Mouse (Mus musculus) CH12.LX (cell line): Measurements from ENCODE around the gene Lmf2. TPM values are rescaled to one million over a fixed set of nuclear protein-coding genes. Genes with fewer than 3 reads are reported as not detected.

ENCODE experiments used
- DNase-seq: peaks from one replicate; pipeline ENCODE4 v3.0.0-alpha.2; 2013; ENCODE audit errors: extremely low read depth
- H3K27ac ChIP-seq: 2 replicates; pipeline ENCODE4 v1.5.1; 2012; ENCODE audit warnings: low read depth, mild to moderate bottlenecking, control low read depth, moderate library complexity; ENCODE audit not compliant: insufficient read depth
- H3K27me3 ChIP-seq: replicated peaks from 2 replicates; pipeline ENCODE3; 2012; ENCODE audit warnings: inconsistent platforms
- H3K36me3 ChIP-seq, 2 experiments: replicated peaks in 1 of 2; 2 replicates each; pipeline versions ENCODE3 to v1.6.1; 2012; ENCODE audit warnings: inconsistent platforms in 1 of 2, low read length in 1 of 2, mild to moderate bottlenecking in 1 of 2, mixed read lengths in 1 of 2, moderate library complexity in 1 of 2; ENCODE audit not compliant: control insufficient read depth in 1 of 2, insufficient read depth in 1 of 2
- H3K4me1 ChIP-seq, 2 experiments: 2 replicates each; pipeline ENCODE4 v1.6.1; 2012; ENCODE audit warnings: inconsistent platforms in 1 of 2, moderate library complexity in 1 of 2; ENCODE audit not compliant: insufficient read depth in 2 of 2, control insufficient read depth in 1 of 2
- H3K4me2 ChIP-seq: 2 replicates; pipeline ENCODE4 v1.6.1; 2012; ENCODE audit warnings: low read depth, mild to moderate bottlenecking, control low read depth; ENCODE audit not compliant: poor library complexity, insufficient read depth, severe bottlenecking
- H3K4me3 ChIP-seq, 3 experiments: fragments of 150-350 bp in 1 of 3; sonication (generic) in 1 of 3; replicated peaks in 1 of 3; 2 replicates each; pipeline versions ENCODE3 to v1.5.1; 2011 to 2012; ENCODE audit warnings: low read depth in 2 of 3, low read length in 2 of 3, mild to moderate bottlenecking in 2 of 3, moderate library complexity in 2 of 3, control low read depth in 1 of 3, improper control_type of control experiment in 1 of 3, inconsistent platforms in 1 of 3, mixed read lengths in 1 of 3; ENCODE audit not compliant: poor library complexity in 1 of 3
- H3K79me2 ChIP-seq: replicated peaks from 2 replicates; pipeline ENCODE4 v1.6.1; 2012; ENCODE audit warnings: mild to moderate bottlenecking, moderate library complexity; ENCODE audit not compliant: control insufficient read depth, poor library complexity, insufficient read depth, severe bottlenecking; ENCODE audit errors: extremely low read depth
- H3K9ac ChIP-seq: 2 replicates; pipeline ENCODE4 v1.6.1; 2012; ENCODE audit warnings: low read depth, mild to moderate bottlenecking, control low read depth, moderate library complexity; ENCODE audit not compliant: insufficient read depth
- H3K9me3 ChIP-seq: replicated peaks from 2 replicates; pipeline ENCODE3; 2012; ENCODE audit warnings: low read length, inconsistent platforms, mixed read lengths
- E2F4 ChIP-seq: IDR thresholded peaks from 2 replicates; pipeline ENCODE4 v1.6.1; 2011; ENCODE audit warnings: low read depth, low read length, improper control_type of control experiment; ENCODE audit not compliant: insufficient replicate concordance
- ELF1 ChIP-seq: IDR thresholded peaks from 2 replicates; pipeline ENCODE4 v1.6.1; 2014; ENCODE audit warnings: low read depth, mild to moderate bottlenecking, inconsistent platforms, low read length, improper control_type of control experiment
- KAT2A ChIP-seq: IDR thresholded peaks from 2 replicates; pipeline ENCODE4 v1.6.1; 2012; ENCODE audit warnings: low read length, improper control_type of control experiment, inconsistent platforms; ENCODE audit not compliant: insufficient replicate concordance
- MEF2A ChIP-seq: IDR thresholded peaks from 2 replicates; pipeline ENCODE4 v1.6.1; 2014; ENCODE audit warnings: low read depth, mild to moderate bottlenecking, inconsistent platforms, low read length, improper control_type of control experiment, borderline replicate concordance
- MYC ChIP-seq: IDR thresholded peaks from 2 replicates; pipeline ENCODE4 v1.6.1; 2011; ENCODE audit warnings: low read depth, mild to moderate bottlenecking, improper control_type of control experiment, low read length
- NELFE ChIP-seq: IDR thresholded peaks from 2 replicates; pipeline ENCODE4 v1.6.1; 2011; ENCODE audit warnings: low read depth, low read length, improper control_type of control experiment
- NRF1 ChIP-seq: IDR thresholded peaks from 2 replicates; pipeline ENCODE4 v1.6.1; 2014; ENCODE audit warnings: low read depth, mild to moderate bottlenecking, inconsistent platforms, low read length, improper control_type of control experiment, moderate library complexity
- RAD21 ChIP-seq: IDR thresholded peaks from 2 replicates; pipeline ENCODE4 v1.6.1; 2011; ENCODE audit warnings: low read depth, mild to moderate bottlenecking, low read length, improper control_type of control experiment, moderate library complexity
- SMC3 ChIP-seq: IDR thresholded peaks from 2 replicates; pipeline ENCODE4 v1.6.1; 2011; ENCODE audit warnings: low read depth, low read length, improper control_type of control experiment
- USF2 ChIP-seq: conservative IDR thresholded peaks from 2 replicates; pipeline ENCODE4 v1.6.1; 2011; ENCODE audit warnings: low read depth, low read length, improper control_type of control experiment
- ZC3H11A ChIP-seq: IDR thresholded peaks from 2 replicates; pipeline ENCODE4 v1.6.1; 2012; ENCODE audit warnings: low read depth, mild to moderate bottlenecking, inconsistent platforms, low read length, improper control_type of control experiment
- ZNF384 ChIP-seq: IDR thresholded peaks from 2 replicates; pipeline ENCODE4 v1.6.1; 2012; ENCODE audit warnings: low read depth, low read length, improper control_type of control experiment, inconsistent platforms
- dilution Hi-C: fragments of 300-500 bp; cut with MboI; formaldehyde crosslinking; loops from 2 replicates; pipeline ENCODE4 v1.14.3; 2020; ENCODE audit warnings: low sequenced_read_pairs; ENCODE audit not compliant: extremely low pct_unique_long_range_greater_than_20kb, extremely low pct_ligation_motif_present
- in situ Hi-C: fragments of 300-500 bp; cut with MboI; formaldehyde crosslinking; loops from 3 replicates; pipeline ENCODE4 v1.14.3; 2019; ENCODE audit warnings: low sequenced_read_pairs, low pct_ligation_motif_present, low pct_unique_long_range_greater_than_20kb, mixed read lengths
- polyA plus RNA-seq: library from polyadenylated mRNA; unstranded; fragments of >175 nt; gene quantifications from 2 replicates; pipeline ENCODE4 v1.2.1, GENCODE M21; 2012; ENCODE audit warnings: low read depth; ENCODE audit not compliant: insufficient read length
- total RNA-seq, 2 experiments: library from RNA; depleted of rRNA; stranded (reverse); fragments of 300-350 nt in 1 of 2; fragments of >200 nt in 1 of 2; gene quantifications; 2 replicates each; pipeline ENCODE4 v1.2.3; 2012 to 2014

Lmf2 gene
- total and polyA plus RNA-seq, 3 experiments: 9.9 to 36.2 (median 18.5) TPM

DNA sequence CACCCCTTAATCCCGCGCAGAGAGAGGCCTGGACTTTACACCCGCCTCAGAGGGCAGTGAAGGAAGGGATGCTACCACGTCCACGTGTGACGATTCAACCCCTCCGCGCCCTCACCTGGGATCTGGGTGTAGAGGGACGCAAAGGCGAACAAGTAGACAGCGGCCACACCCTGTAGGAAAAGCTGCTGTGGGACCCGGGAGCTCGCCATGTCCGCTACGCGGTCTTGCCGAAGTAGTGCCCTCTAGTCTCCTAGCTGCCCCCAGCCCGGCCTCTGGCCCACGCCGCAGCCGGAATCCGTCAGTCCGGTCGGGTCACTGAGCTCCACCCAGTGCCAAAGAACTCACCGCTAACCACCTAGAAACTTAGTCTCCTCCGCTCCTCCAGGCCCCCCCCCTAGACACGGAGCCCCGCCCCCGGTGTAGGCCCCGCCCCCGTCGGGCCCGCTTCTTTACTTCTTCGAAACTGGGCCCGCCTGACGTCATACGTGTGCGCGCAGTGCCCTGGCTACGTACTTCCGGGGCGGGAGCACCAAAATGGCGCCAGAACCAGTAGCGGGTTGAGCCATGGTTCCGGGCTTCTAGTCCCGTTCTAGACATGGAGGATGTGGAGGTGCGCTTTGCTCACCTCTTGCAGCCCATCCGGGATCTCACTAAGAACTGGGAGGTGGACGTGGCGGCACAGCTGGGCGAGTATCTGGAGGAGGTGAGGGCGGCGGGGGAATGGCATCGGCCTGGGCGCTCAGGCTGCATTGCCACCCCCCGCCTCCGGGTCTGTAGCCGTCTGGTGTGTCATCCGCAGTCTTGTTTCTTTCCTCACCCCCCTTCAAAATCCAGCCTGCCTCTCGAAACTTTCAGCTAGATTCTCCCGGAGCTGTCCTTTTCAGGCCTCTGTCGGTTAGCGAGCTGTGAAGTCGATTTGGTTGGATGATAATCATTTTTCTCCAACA lies at the start of gene Lmf2, which contains the start of gene Ncaph2 (continued):
- peak; percentile 82; the same call in 1 of the 2 replicates for TF ChIP-seq E2F4
- TF ChIP-seq, all 38 proteins: peak for 21

DNA sequence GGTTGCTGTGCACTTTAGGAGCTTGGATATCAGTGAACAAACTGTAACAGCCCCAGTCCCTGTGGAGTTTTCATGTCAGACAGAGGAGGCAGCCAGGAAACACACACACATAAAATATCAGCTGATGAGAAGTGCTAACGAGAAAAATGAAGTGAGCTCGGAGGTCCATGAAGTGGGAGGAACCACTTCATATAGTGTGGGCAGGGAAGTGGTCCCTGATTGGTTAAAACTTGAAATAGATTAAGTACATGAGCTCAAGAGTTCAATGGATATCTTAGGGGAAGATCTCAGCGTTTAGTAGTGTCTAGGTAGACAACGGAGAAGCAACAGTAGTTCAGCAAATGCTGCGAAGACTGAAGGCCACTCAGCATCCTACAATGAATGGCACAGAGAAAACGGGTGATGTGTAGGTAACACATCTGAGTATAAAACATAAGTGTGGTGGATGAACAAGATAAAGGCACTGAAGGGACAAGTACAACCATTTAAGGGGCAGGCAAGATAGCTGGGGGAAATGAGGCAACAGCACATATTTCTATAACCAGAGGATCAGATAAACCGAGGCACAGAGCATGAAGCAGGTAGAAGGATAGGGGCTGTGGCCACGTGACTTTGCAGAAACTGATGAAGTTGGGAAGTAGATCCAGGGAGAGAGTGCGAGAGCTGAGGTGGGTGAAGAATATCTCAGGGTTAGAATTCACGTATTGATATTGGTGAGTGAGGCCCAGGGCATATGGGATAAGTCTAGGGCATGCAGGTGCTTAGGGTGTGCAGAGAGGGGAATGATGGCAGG lies 49.6 kb upstream of the Lmf2 start:
- TF ChIP-seq ZC3H11A (no peak), NELFE (no peak), KAT2A (no peak), RAD21 (no peak)
- TF ChIP-seq, all 38 proteins: peak for 0
- no peaks in the 10 kb centered on the region for H3K36me3 ChIP-seq
- DNase-seq: no peak
- in situ Hi-C loops: no loop called here
- H3K79me2 ChIP-seq: no peaks in the 10 kb centered on the region
- dilution Hi-C loops: no loop called here
- no peak overlapping the region for H3K4me2 ChIP-seq
- H3K9ac ChIP-seq: no peak overlapping the region
- no peaks in the 10 kb centered on the region for H3K4me1 ChIP-seq
- peaks cover 13% of the 10 kb centered on the region for H3K9me3 ChIP-seq
- H3K4me3 ChIP-seq: no peak overlapping the region
- no peak overlapping the region for H3K27ac ChIP-seq
- H3K27me3 ChIP-seq: peaks cover 7% of the 10 kb centered on the region

GRCm38 (mm10) chr15:89402471-89402870 lies 47.0 kb upstream of the Lmf2 start:
- Histone ChIP-seq H3K79me2 (no peaks in the 10 kb centered on the region), H3K4me2 (no peak overlapping the region), H3K9ac (no peak overlapping the region), H3K27ac (no peak overlapping the region), H3K4me3 (no peak overlapping the region), H3K36me3 (no peaks in the 10 kb centered on the region), H3K4me1 (no peaks in the 10 kb centered on the region), H3K27me3 (peaks cover 14% of the 10 kb centered on the region), H3K9me3 (peaks cover 5% of the 10 kb centered on the region)
- in situ Hi-C loops: no loop called here
- DNase-seq: peak; percentile 4
- dilution Hi-C loops: no loop called here
- TF ChIP-seq NRF1: no peak
- TF ChIP-seq ELF1: no peak

GRCm38 (mm10) chr15:89399716-89400115 lies 44.3 kb upstream of the Lmf2 start:
- no peaks in the 10 kb centered on the region for H3K4me1 ChIP-seq
- no peaks in the 10 kb centered on the region for H3K9me3 ChIP-seq
- H3K79me2 ChIP-seq: no peaks in the 10 kb centered on the region
- dilution Hi-C loops: no loop called here
- TF ChIP-seq ZNF384 (no peak), MYC (no peak), USF2 (no peak), MEF2A (no peak), SMC3 (no peak)
- TF ChIP-seq, all 38 proteins: peak for 0
- in situ Hi-C loops: no loop called here
- Histone ChIP-seq H3K4me3 (no peak overlapping the region), H3K27me3 (peaks cover 23% of the 10 kb centered on the region), H3K4me2 (no peak overlapping the region), H3K9ac (no peak overlapping the region), H3K27ac (no peak overlapping the region), H3K36me3 (no peaks in the 10 kb centered on the region)
- DNase-seq: no peak
